Mouse (Mus musculus): ENCODE results near the gene Trim34a. TPM values are rescaled to one million over a fixed set of nuclear protein-coding genes. Genes with fewer than 3 reads are reported as not detected.

Trim34a gene
- 0.76 and 0.89 TPM in 2 replicates for polyA plus RNA-seq (2015; fragmentation: Nextera tagmentation; extraction: Ambion mirVana)

- 10% methylated on average over 12 of the region's 13 CpGs for whole genome bisulfite sequencing
- Histone ChIP-seq H3K27ac (ENCODE audit: low read length) (no peak within 1 kb of the TSS), H3K4me1 (ENCODE audit: control insufficient read depth, insufficient read depth, low read length) (no peaks in the 10 kb centered on the region), H3K27me3 (ENCODE audit: control insufficient read depth, insufficient read depth, low read depth, low read length) (no peaks in the 10 kb centered on the region), H3K4me3 (ENCODE audit: low read depth, low read length) (peak within 1 kb of the TSS; percentile 14; the same call in 1 of the 2 replicates), H3K9me3 (replicated peaks; ENCODE audit: control insufficient read depth, low read length, poor library complexity, severe bottlenecking) (no peaks in the 10 kb centered on the region), H3K9ac (ENCODE audit: low read depth, low read length) (no peak within 1 kb of the TSS), H3K4me2 (ENCODE audit: low read length) (peak within 1 kb of the TSS; percentile 12; the same call in 1 of the 2 replicates), H3K36me3 (ENCODE audit: control insufficient read depth, insufficient read depth, low read length) (no peaks in the 10 kb centered on the region)
- no peak; the same call in 1 of the 2 replicates for ATAC-seq
These were observed at the start of gene Trim34a for GRCm38 (mm10) chr7:104244287-104245181. Trim34a (plus strand) TSS chr7:104244457.

- H3K36me3 ChIP-seq (ENCODE audit: control insufficient read depth, insufficient read depth, low read length) = no peaks in the 10 kb centered on the region
- no peak within 1 kb of the TSS for H3K4me3 ChIP-seq (ENCODE audit: low read depth, low read length)
- no peaks in the 10 kb centered on the region for H3K4me1 ChIP-seq (ENCODE audit: control insufficient read depth, insufficient read depth, low read length)
- ATAC-seq = no peak
- 86% methylated on average over 6 of the region's 6 CpGs for WGBS
- no peak within 1 kb of the TSS for H3K9ac ChIP-seq (ENCODE audit: low read depth, low read length)
- H3K4me2 ChIP-seq (ENCODE audit: low read length) = no peak within 1 kb of the TSS
- no peaks in the 10 kb centered on the region for H3K9me3 ChIP-seq (replicated peaks; ENCODE audit: control insufficient read depth, low read length, poor library complexity, severe bottlenecking)
- H3K27me3 ChIP-seq (ENCODE audit: control insufficient read depth, insufficient read depth, low read depth, low read length) = no peaks in the 10 kb centered on the region
- no peak within 1 kb of the TSS for H3K27ac ChIP-seq (ENCODE audit: low read length)
These were observed 48.4 kb upstream of the Trim34a start, which contains the start of gene Olfr649 for GRCm38 (mm10) chr7:104195885-104196284. Olfr649 (minus strand) TSS chr7:104195985.

GRCm38 (mm10) chr7:104199822-104200221 is 44.4 kb upstream of the Trim34a start:
- H3K27ac ChIP-seq (ENCODE audit: low read length) = no peak overlapping the region
- H3K4me3 ChIP-seq (ENCODE audit: low read depth, low read length) = no peak overlapping the region
- WGBS = 6% methylated on average over 5 of the region's 5 CpGs
- ATAC-seq = no peak
- H3K27me3 ChIP-seq (ENCODE audit: control insufficient read depth, insufficient read depth, low read depth, low read length) = no peaks in the 10 kb centered on the region
- H3K9me3 ChIP-seq (replicated peaks; ENCODE audit: control insufficient read depth, low read length, poor library complexity, severe bottlenecking) = no peaks in the 10 kb centered on the region
- H3K4me2 ChIP-seq (ENCODE audit: low read length) = no peak overlapping the region
- no peaks in the 10 kb centered on the region for H3K4me1 ChIP-seq (ENCODE audit: control insufficient read depth, insufficient read depth, low read length)
- H3K36me3 ChIP-seq (ENCODE audit: control insufficient read depth, insufficient read depth, low read length) = no peaks in the 10 kb centered on the region
- no peak overlapping the region for H3K9ac ChIP-seq (ENCODE audit: low read depth, low read length)

GRCm38 (mm10) chr7:104206197-104206596 is 38.1 kb upstream of the Trim34a start:
- no peak for ATAC-seq
- H3K4me1 ChIP-seq (ENCODE audit: control insufficient read depth, insufficient read depth, low read length) = no peaks in the 10 kb centered on the region
- no peak overlapping the region for H3K27ac ChIP-seq (ENCODE audit: low read length)
- no peaks in the 10 kb centered on the region for H3K27me3 ChIP-seq (ENCODE audit: control insufficient read depth, insufficient read depth, low read depth, low read length)
- H3K9ac ChIP-seq (ENCODE audit: low read depth, low read length) = no peak overlapping the region
- no peak overlapping the region for H3K4me2 ChIP-seq (ENCODE audit: low read length)
- WGBS = 95% methylated on average over 7 of the region's 7 CpGs
- no peaks in the 10 kb centered on the region for H3K36me3 ChIP-seq (ENCODE audit: control insufficient read depth, insufficient read depth, low read length)
- H3K4me3 ChIP-seq (ENCODE audit: low read depth, low read length) = no peak overlapping the region
- H3K9me3 ChIP-seq (replicated peaks; ENCODE audit: control insufficient read depth, low read length, poor library complexity, severe bottlenecking) = no peaks in the 10 kb centered on the region

GRCm38 (mm10) chr7:104216011-104216535 is 28.2 kb upstream of the Trim34a start:
- H3K4me2 ChIP-seq (ENCODE audit: low read length) = no peak overlapping the region
- no peaks in the 10 kb centered on the region for H3K36me3 ChIP-seq (ENCODE audit: control insufficient read depth, insufficient read depth, low read length)
- H3K27me3 ChIP-seq (ENCODE audit: control insufficient read depth, insufficient read depth, low read depth, low read length) = no peaks in the 10 kb centered on the region
- 53% methylated on average over 1 of the region's 1 CpGs for WGBS
- no peak for ATAC-seq
- H3K9ac ChIP-seq (ENCODE audit: low read depth, low read length) = no peak overlapping the region
- peaks cover 3% of the 10 kb centered on the region; the same call in 1 of the 2 replicates for H3K4me1 ChIP-seq (ENCODE audit: control insufficient read depth, insufficient read depth, low read length)
- H3K9me3 ChIP-seq (replicated peaks; ENCODE audit: control insufficient read depth, low read length, poor library complexity, severe bottlenecking) = no peaks in the 10 kb centered on the region
- no peak overlapping the region for H3K27ac ChIP-seq (ENCODE audit: low read length)
- no peak overlapping the region for H3K4me3 ChIP-seq (ENCODE audit: low read depth, low read length)

- peaks cover 3% of the 10 kb centered on the region; the same call in 1 of the 2 replicates for H3K4me1 ChIP-seq (ENCODE audit: control insufficient read depth, insufficient read depth, low read length)
- no peak for ATAC-seq
These were observed 26.4 kb upstream of the Trim34a start for GRCm38 (mm10) chr7:104217881-104218280.

GRCm38 (mm10) chr7:104218701-104219569 is 25.3 kb upstream of the Trim34a start, which contains the start of gene Trim6:
Trim6 (plus strand) TSS chr7:104218793.
- Histone ChIP-seq H3K4me3 (ENCODE audit: low read depth, low read length) (peak within 1 kb of the TSS; percentile 21), H3K27ac (ENCODE audit: low read length) (no peak within 1 kb of the TSS), H3K4me1 (ENCODE audit: control insufficient read depth, insufficient read depth, low read length) (peaks cover 3% of the 10 kb centered on the region; the same call in 1 of the 2 replicates), H3K27me3 (ENCODE audit: control insufficient read depth, insufficient read depth, low read depth, low read length) (no peaks in the 10 kb centered on the region), H3K4me2 (ENCODE audit: low read length) (peak within 1 kb of the TSS; percentile 50), H3K9ac (ENCODE audit: low read depth, low read length) (no peak within 1 kb of the TSS), H3K9me3 (replicated peaks; ENCODE audit: control insufficient read depth, low read length, poor library complexity, severe bottlenecking) (no peaks in the 10 kb centered on the region), H3K36me3 (ENCODE audit: control insufficient read depth, insufficient read depth, low read length) (no peaks in the 10 kb centered on the region)
- ATAC-seq = peak; percentile 58
- WGBS = 4% methylated on average over 37 of the region's 37 CpGs

More at GRCm38 (mm10) chr7:104217881-104218280, 26.4 kb upstream of the Trim34a start:
- Histone ChIP-seq H3K36me3 (ENCODE audit: control insufficient read depth, insufficient read depth, low read length) (no peaks in the 10 kb centered on the region), H3K4me2 (ENCODE audit: low read length) (no peak overlapping the region), H3K27ac (ENCODE audit: low read length) (no peak overlapping the region), H3K27me3 (ENCODE audit: control insufficient read depth, insufficient read depth, low read depth, low read length) (no peaks in the 10 kb centered on the region), H3K9ac (ENCODE audit: low read depth, low read length) (no peak overlapping the region), H3K9me3 (replicated peaks; ENCODE audit: control insufficient read depth, low read length, poor library complexity, severe bottlenecking) (no peaks in the 10 kb centered on the region), H3K4me3 (ENCODE audit: low read depth, low read length) (no peak overlapping the region)
- WGBS = 91% methylated on average over 2 of the region's 2 CpGs

- 32% methylated on average over 2 of the region's 2 CpGs for WGBS
- H3K9ac ChIP-seq (ENCODE audit: low read depth, low read length) = no peak overlapping the region
- no peak overlapping the region for H3K4me3 ChIP-seq (ENCODE audit: low read depth, low read length)
- no peak overlapping the region for H3K27ac ChIP-seq (ENCODE audit: low read length)
- H3K27me3 ChIP-seq (ENCODE audit: control insufficient read depth, insufficient read depth, low read depth, low read length) = no peaks in the 10 kb centered on the region
- H3K4me1 ChIP-seq (ENCODE audit: control insufficient read depth, insufficient read depth, low read length) = no peaks in the 10 kb centered on the region
- H3K4me2 ChIP-seq (ENCODE audit: low read length) = no peak overlapping the region
- ATAC-seq = no peak
- no peaks in the 10 kb centered on the region for H3K36me3 ChIP-seq (ENCODE audit: control insufficient read depth, insufficient read depth, low read length)
- no peaks in the 10 kb centered on the region for H3K9me3 ChIP-seq (replicated peaks; ENCODE audit: control insufficient read depth, low read length, poor library complexity, severe bottlenecking)
These were observed 13.1 kb upstream of the Trim34a start for GRCm38 (mm10) chr7:104231203-104231602.
